Mouse (Mus musculus): ENCODE results near the gene Zfp119b. TPM values are rescaled to one million over a fixed set of nuclear protein-coding genes. Genes with fewer than 3 reads are reported as not detected.

The Zfp119b gene
- polyA plus RNA-seq, 1 experiment = 0.82 TPM

GRCm38 (mm10) chr17:55956129-55956528 is 6.8 kb upstream of the Zfp119b start:
- Histone ChIP-seq H3ac (ENCODE audit: control insufficient read depth, insufficient read length) (no peak overlapping the region), H3K4me2 (ENCODE audit: low read depth) (no peak overlapping the region), H3K36me3 (ENCODE audit: control insufficient read depth, insufficient read depth) (no peaks in the 10 kb centered on the region), H3K27me3 (ENCODE audit: control insufficient read depth, insufficient read depth, insufficient read length) (peaks cover 22% of the 10 kb centered on the region), H3K4me3 (no peak overlapping the region), H3K79me2 (ENCODE audit: control insufficient read depth, insufficient read depth) (peaks cover 7% of the 10 kb centered on the region)
- TF ChIP-seq REST (IDR thresholded peaks at IDR 0.05; ENCODE audit: insufficient read depth, insufficient read length) (no peak), POLR2A (IDR thresholded peaks at IDR 0.05; ENCODE audit: insufficient read length, low read depth) (no peak), CEBPB (IDR thresholded peaks at IDR 0.05; ENCODE audit: insufficient read depth, poor library complexity, severe bottlenecking) (no peak), E2F4 (IDR thresholded peaks at IDR 0.05; ENCODE audit: insufficient read depth) (no peak), SRF (IDR thresholded peaks at IDR 0.05; ENCODE audit: control insufficient read depth, insufficient read length, low read depth) (no peak), MAX (IDR thresholded peaks at IDR 0.05; ENCODE audit: low read depth) (no peak), MYOG (IDR thresholded peaks at IDR 0.05; ENCODE audit: control insufficient read depth in 1 of 3, insufficient read depth in 1 of 3, insufficient read length in 2 of 3, low read depth in 2 of 3) (no peak)

DNA sequence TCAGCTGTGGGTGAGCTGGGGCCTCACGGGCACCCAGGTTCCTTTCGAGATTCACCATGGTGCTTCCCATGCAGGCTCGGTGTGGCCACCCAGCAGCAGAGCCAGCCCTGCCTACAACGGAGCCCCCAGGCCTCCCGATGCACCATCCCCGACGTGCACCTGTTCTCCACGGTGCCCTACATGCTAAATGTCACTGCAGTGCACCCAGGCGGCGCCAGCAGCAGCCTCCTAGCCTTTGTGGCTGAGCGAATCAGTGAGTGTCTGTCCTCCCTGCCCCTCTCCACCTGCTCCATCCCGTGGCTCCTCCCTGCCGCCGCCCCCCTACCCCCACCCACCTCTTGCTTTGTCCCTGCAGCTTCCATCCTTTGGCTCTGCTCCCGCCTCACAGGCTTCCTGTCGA is 4.9 kb upstream of the Zfp119b start:
- Histone ChIP-seq H3K4me3 (no peak overlapping the region), H3K79me2 (ENCODE audit: control insufficient read depth, insufficient read depth) (no peaks in the 10 kb centered on the region), H3K4me2 (ENCODE audit: low read depth) (no peak overlapping the region), H3K27me3 (ENCODE audit: control insufficient read depth, insufficient read depth, insufficient read length) (peaks cover 30% of the 10 kb centered on the region), H3ac (ENCODE audit: control insufficient read depth, insufficient read length) (no peak overlapping the region), H3K36me3 (ENCODE audit: control insufficient read depth, insufficient read depth) (no peaks in the 10 kb centered on the region)
- TF ChIP-seq USF1 (IDR thresholded peaks at IDR 0.05; ENCODE audit: low read depth) = no peak
- no peak for TF ChIP-seq TCF3 (IDR thresholded peaks at IDR 0.05; ENCODE audit: insufficient read length, low read depth)
- TF ChIP-seq SRF (IDR thresholded peaks at IDR 0.05; ENCODE audit: control insufficient read depth, insufficient read length, low read depth) = no peak
- no peak for TF ChIP-seq REST (IDR thresholded peaks at IDR 0.05; ENCODE audit: insufficient read depth, insufficient read length)
- TF ChIP-seq MYOG (IDR thresholded peaks at IDR 0.05; ENCODE audit: control insufficient read depth in 1 of 3, insufficient read depth in 1 of 3, insufficient read length in 2 of 3, low read depth in 2 of 3) = no peak
- no peak for TF ChIP-seq MAX (IDR thresholded peaks at IDR 0.05; ENCODE audit: low read depth)
- TF ChIP-seq E2F4 (IDR thresholded peaks at IDR 0.05; ENCODE audit: insufficient read depth) = no peak
- no peak for TF ChIP-seq POLR2A (IDR thresholded peaks at IDR 0.05; ENCODE audit: insufficient read length, low read depth)
- no peak for TF ChIP-seq CEBPB (IDR thresholded peaks at IDR 0.05; ENCODE audit: insufficient read depth, poor library complexity, severe bottlenecking)
- no peak for TF ChIP-seq POLR2AphosphoS2 (IDR thresholded peaks at IDR 0.05; ENCODE audit: insufficient read length, low read depth)
- no peak for TF ChIP-seq TCF12 (IDR thresholded peaks at IDR 0.05; ENCODE audit: insufficient read depth, poor library complexity, severe bottlenecking)

GRCm38 (mm10) chr17:55953751-55954150 is 4.5 kb upstream of the Zfp119b start:
- TF ChIP-seq POLR2AphosphoS2 (IDR thresholded peaks at IDR 0.05; ENCODE audit: insufficient read length, low read depth) (no peak), E2F4 (IDR thresholded peaks at IDR 0.05; ENCODE audit: insufficient read depth) (no peak), REST (IDR thresholded peaks at IDR 0.05; ENCODE audit: insufficient read depth, insufficient read length) (no peak), MYOG (IDR thresholded peaks at IDR 0.05; ENCODE audit: control insufficient read depth in 1 of 3, insufficient read depth in 1 of 3, insufficient read length in 2 of 3, low read depth in 2 of 3) (no peak), POLR2A (IDR thresholded peaks at IDR 0.05; ENCODE audit: insufficient read length, low read depth) (no peak), TCF3 (IDR thresholded peaks at IDR 0.05; ENCODE audit: insufficient read length, low read depth) (no peak), USF1 (IDR thresholded peaks at IDR 0.05; ENCODE audit: low read depth) (no peak), TCF12 (IDR thresholded peaks at IDR 0.05; ENCODE audit: insufficient read depth, poor library complexity, severe bottlenecking) (no peak), MYOD1 (IDR thresholded peaks at IDR 0.05; ENCODE audit: control insufficient read depth in 1 of 3, insufficient read length in 2 of 3, low read depth in 2 of 3) (no peak), CEBPB (IDR thresholded peaks at IDR 0.05; ENCODE audit: insufficient read depth, poor library complexity, severe bottlenecking) (no peak), SRF (IDR thresholded peaks at IDR 0.05; ENCODE audit: control insufficient read depth, insufficient read length, low read depth) (no peak), MAX (IDR thresholded peaks at IDR 0.05; ENCODE audit: low read depth) (no peak)
- no peaks in the 10 kb centered on the region for H3K79me2 ChIP-seq (ENCODE audit: control insufficient read depth, insufficient read depth)
- H3K36me3 ChIP-seq (ENCODE audit: control insufficient read depth, insufficient read depth) = no peaks in the 10 kb centered on the region
- no peak overlapping the region for H3K4me3 ChIP-seq
- H3ac ChIP-seq (ENCODE audit: control insufficient read depth, insufficient read length) = no peak overlapping the region
- H3K27me3 ChIP-seq (ENCODE audit: control insufficient read depth, insufficient read depth, insufficient read length) = peaks cover 30% of the 10 kb centered on the region
- no peak overlapping the region for H3K4me2 ChIP-seq (ENCODE audit: low read depth)

GRCm38 (mm10) chr17:55952447-55953027 is 3.2 kb upstream of the Zfp119b start, which contains the start of gene Ebi3:
Ebi3 (plus strand) TSS chr17:55952640.
- H3K79me2 ChIP-seq (ENCODE audit: control insufficient read depth, insufficient read depth) = no peaks in the 10 kb centered on the region
- H3K36me3 ChIP-seq (ENCODE audit: control insufficient read depth, insufficient read depth) = no peaks in the 10 kb centered on the region
- H3K4me3 ChIP-seq = no peak within 1 kb of the TSS
- no peak within 1 kb of the TSS for H3K4me2 ChIP-seq (ENCODE audit: low read depth)
- no peak within 1 kb of the TSS for H3ac ChIP-seq (ENCODE audit: control insufficient read depth, insufficient read length)
- H3K27me3 ChIP-seq (ENCODE audit: control insufficient read depth, insufficient read depth, insufficient read length) = peaks cover 30% of the 10 kb centered on the region
- no peak for TF ChIP-seq MYOG (IDR thresholded peaks at IDR 0.05; ENCODE audit: control insufficient read depth in 1 of 3, insufficient read depth in 1 of 3, insufficient read length in 2 of 3, low read depth in 2 of 3)
- no peak for TF ChIP-seq POLR2AphosphoS2 (IDR thresholded peaks at IDR 0.05; ENCODE audit: insufficient read length, low read depth)
- TF ChIP-seq TCF12 (IDR thresholded peaks at IDR 0.05; ENCODE audit: insufficient read depth, poor library complexity, severe bottlenecking) = no peak
- no peak for TF ChIP-seq POLR2A (IDR thresholded peaks at IDR 0.05; ENCODE audit: insufficient read length, low read depth)
- no peak for TF ChIP-seq E2F4 (IDR thresholded peaks at IDR 0.05; ENCODE audit: insufficient read depth)
- no peak for TF ChIP-seq CEBPB (IDR thresholded peaks at IDR 0.05; ENCODE audit: insufficient read depth, poor library complexity, severe bottlenecking)
- TF ChIP-seq TCF3 (IDR thresholded peaks at IDR 0.05; ENCODE audit: insufficient read length, low read depth) = no peak
- no peak for TF ChIP-seq MYOD1 (IDR thresholded peaks at IDR 0.05; ENCODE audit: control insufficient read depth in 1 of 3, insufficient read length in 2 of 3, low read depth in 2 of 3)
- TF ChIP-seq SRF (IDR thresholded peaks at IDR 0.05; ENCODE audit: control insufficient read depth, insufficient read length, low read depth) = no peak
- TF ChIP-seq REST (IDR thresholded peaks at IDR 0.05; ENCODE audit: insufficient read depth, insufficient read length) = no peak
- TF ChIP-seq USF1 (IDR thresholded peaks at IDR 0.05; ENCODE audit: low read depth) = no peak
- TF ChIP-seq MAX (IDR thresholded peaks at IDR 0.05; ENCODE audit: low read depth) = no peak
